Mouse (Mus musculus): ENCODE results near the gene Gm45713. TPM values are rescaled to one million over a fixed set of nuclear protein-coding genes. Genes with fewer than 3 reads are reported as not detected.

Gm45713 gene
- 0.24 TPM in 1 of 2 replicates, not detected in the other for polyA plus RNA-seq (2015; fragmentation: Nextera tagmentation; extraction: Ambion mirVana)

DNA sequence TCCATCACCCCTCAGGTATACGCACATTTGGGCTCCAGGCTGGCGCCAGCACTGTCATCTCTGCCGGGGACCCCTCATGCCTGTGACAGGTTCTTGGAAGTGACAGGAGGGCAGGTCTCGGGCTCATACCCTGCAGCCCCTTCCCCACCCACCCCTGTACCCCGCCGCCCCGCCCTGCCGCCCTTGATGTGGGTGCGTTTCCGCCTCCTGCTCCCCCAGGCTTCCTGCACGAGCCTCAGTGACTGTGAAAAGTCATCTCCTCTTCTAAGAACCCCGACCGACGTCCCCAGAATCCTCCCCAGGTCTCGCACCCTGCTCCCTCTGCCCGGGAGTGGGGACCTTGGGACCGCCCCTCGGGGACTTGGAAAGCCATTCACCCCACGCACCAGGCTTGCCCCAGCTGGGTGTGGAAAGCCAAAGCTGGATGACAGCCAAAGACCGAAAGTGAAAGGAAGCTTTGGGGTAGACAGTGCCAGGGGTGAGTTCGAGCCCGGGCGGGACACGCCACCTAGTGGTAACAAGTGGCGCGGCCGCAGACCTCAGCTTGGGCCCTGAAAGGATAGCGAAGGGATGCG, at the start of gene Gm45713, which contains the start of gene Flt3l:
Gm45713 (minus strand) TSS at position 239 of the 575 bp plus-strand sequence.
Flt3l (minus strand) TSS at position 440 of the 575 bp plus-strand sequence.
- Histone ChIP-seq H3K27me3 (peaks cover 32% of the 10 kb centered on the region), H3K27ac (no peak within 1 kb of the TSS), H3K4me2 (replicated peaks) (peak within 1 kb of the TSS; percentile 65), H3K9ac (replicated peaks) (peak within 1 kb of the TSS; percentile 63; the same call in 1 of the 2 replicates), H3K4me3 (replicated peaks) (peak within 1 kb of the TSS; percentile 41), H3K36me3 (no peaks in the 10 kb centered on the region), H3K4me1 (replicated peaks) (peaks cover 10% of the 10 kb centered on the region), H3K9me3 (no peaks in the 10 kb centered on the region)
- ATAC-seq, result peak; percentile 87
- 5% methylated on average over 29 of the region's 29 CpGs for WGBS

GRCm38 (mm10) chr7:45183672-45184071, 47.6 kb upstream of the Gm45713 start:
- no peak overlapping the region for H3K4me3 ChIP-seq (replicated peaks)
- no peak for ATAC-seq
- no peak overlapping the region for H3K27ac ChIP-seq
- peaks cover 87% of the 10 kb centered on the region for H3K27me3 ChIP-seq
- 65% methylated on average over 7 of the region's 7 CpGs for WGBS
- H3K9ac ChIP-seq (replicated peaks), result no peak overlapping the region
- no peak overlapping the region for H3K4me2 ChIP-seq (replicated peaks)
- H3K9me3 ChIP-seq, result no peaks in the 10 kb centered on the region
- H3K36me3 ChIP-seq, result no peaks in the 10 kb centered on the region
- H3K4me1 ChIP-seq (replicated peaks), result peaks cover 41% of the 10 kb centered on the region

- Histone ChIP-seq H3K9ac (replicated peaks) (peak overlapping the region; percentile 49), H3K4me1 (replicated peaks) (peaks cover 41% of the 10 kb centered on the region), H3K4me2 (replicated peaks) (peak overlapping the region; percentile 55), H3K27ac (no peak overlapping the region), H3K27me3 (peaks cover 94% of the 10 kb centered on the region), H3K36me3 (no peaks in the 10 kb centered on the region), H3K9me3 (no peaks in the 10 kb centered on the region), H3K4me3 (replicated peaks) (peak overlapping the region; percentile 33)
- WGBS, result 14% methylated on average over 11 of the region's 11 CpGs
- ATAC-seq, result peak; percentile 44
Measured at GRCm38 (mm10) chr7:45182606-45183005, 46.6 kb upstream of the Gm45713 start.

- no peaks in the 10 kb centered on the region for H3K9me3 ChIP-seq
- H3K27ac ChIP-seq, result no peak overlapping the region
- peaks cover 98% of the 10 kb centered on the region for H3K27me3 ChIP-seq
- peak; percentile 83 for ATAC-seq
- H3K4me3 ChIP-seq (replicated peaks), result peak overlapping the region; percentile 33
- no peaks in the 10 kb centered on the region for H3K36me3 ChIP-seq
- peak overlapping the region; percentile 49 for H3K9ac ChIP-seq (replicated peaks)
- peaks cover 41% of the 10 kb centered on the region for H3K4me1 ChIP-seq (replicated peaks)
- H3K4me2 ChIP-seq (replicated peaks), result peak overlapping the region; percentile 55
- WGBS, result under 1% methylated on average over 34 of the region's 34 CpGs
Measured at GRCm38 (mm10) chr7:45182199-45182601, 46.2 kb upstream of the Gm45713 start.

DNA sequence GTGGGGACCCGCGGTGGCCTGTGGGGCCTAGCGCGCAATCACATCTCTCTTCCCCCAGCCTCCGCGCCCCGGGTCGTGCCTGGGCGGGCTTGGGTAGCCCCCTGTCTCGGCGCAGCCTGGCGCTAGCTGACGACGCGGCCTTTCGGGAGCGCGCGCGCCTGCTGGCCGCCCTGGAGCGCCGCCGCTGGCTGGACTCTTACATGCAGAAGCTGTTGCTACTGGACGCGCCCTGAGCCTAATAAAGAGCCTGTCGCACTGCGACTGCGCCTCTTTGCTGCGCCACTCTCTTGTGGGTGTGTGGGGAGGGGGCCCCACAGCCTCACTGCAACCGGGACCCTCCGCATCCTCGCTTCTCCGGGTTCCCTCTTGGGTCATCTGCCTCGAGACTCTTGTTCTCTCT, 45.5 kb upstream of the Gm45713 start:
- Histone ChIP-seq H3K27me3 (peaks cover 98% of the 10 kb centered on the region), H3K4me2 (replicated peaks) (peak overlapping the region; percentile 55)
- 4% methylated on average over 35 of the region's 35 CpGs for WGBS

DNA sequence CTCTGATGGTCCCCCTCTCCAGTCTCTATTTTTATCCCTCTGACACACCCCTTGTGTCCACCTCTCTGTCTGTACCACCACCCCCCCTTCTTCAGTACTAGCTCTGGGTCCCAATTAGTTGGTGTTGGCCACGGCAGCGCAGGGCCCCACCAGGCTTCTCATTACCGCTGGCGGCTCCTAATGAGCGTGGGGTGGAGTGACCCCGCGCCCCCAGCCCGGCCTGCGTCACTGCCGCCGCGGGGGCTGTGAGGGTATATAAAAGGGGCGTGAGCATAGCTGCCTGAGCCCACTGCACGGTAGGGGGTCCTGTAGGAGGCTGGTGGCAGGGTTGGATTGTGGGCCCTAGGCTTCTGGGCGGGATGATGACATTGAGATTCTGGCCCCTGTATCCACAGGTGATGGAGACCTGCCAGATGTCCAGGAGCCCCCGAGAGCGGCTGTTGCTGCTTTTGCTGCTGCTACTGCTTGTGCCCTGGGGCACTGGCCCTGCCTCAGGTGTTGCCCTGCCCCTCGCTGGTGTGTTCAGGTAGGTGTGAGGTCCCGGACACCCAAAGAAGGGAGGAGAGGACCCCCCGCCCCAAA, 45.0 kb upstream of the Gm45713 start, which contains the start of gene Pth2:
Pth2 (plus strand) TSS at position 100 of the 582 bp plus-strand sequence.
- ATAC-seq, result no peak
- H3K9ac ChIP-seq (replicated peaks), result no peak within 1 kb of the TSS; the same call in 1 of the 2 replicates

More for the DNA sequence above, 45.5 kb upstream of the Gm45713 start:
- 0 out of 2 replicates have a peak, but pooled peaks have one; percentile 5 for ATAC-seq
- Histone ChIP-seq H3K36me3 (no peaks in the 10 kb centered on the region), H3K9ac (replicated peaks) (no peak overlapping the region; the same call in 1 of the 2 replicates), H3K4me3 (replicated peaks) (peak overlapping the region; percentile 33), H3K9me3 (no peaks in the 10 kb centered on the region), H3K4me1 (replicated peaks) (peaks cover 44% of the 10 kb centered on the region), H3K27ac (no peak overlapping the region)

DNA sequence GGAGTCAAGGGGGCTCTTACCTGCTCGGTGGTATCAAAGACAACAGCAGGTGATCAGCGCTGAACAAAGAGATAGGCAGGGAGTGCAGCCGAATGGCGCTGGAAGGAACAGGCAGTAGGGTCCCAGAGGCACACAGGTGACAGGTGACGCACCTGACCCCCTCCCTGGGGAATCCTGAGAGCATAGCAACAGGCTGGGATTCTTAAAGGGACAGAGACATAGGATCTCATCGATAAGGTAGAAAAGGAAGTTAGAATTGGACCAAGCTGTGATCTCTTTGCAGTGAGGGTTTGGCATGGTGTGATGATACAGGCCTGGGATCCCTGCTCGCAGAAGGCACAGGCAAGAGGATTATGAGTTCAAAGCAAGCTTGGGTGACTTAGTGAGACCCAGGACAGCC, 43.4 kb upstream of the Gm45713 start, which contains the start of gene Gfy:
Gfy (minus strand) TSS at position 101 of the 400 bp plus-strand sequence.
- H3K36me3 ChIP-seq, result no peaks in the 10 kb centered on the region
- ATAC-seq, result no peak
- WGBS, result 21% methylated on average over 7 of the region's 7 CpGs
- H3K27ac ChIP-seq, result no peak within 1 kb of the TSS
- H3K4me3 ChIP-seq (replicated peaks), result no peak within 1 kb of the TSS
- no peaks in the 10 kb centered on the region for H3K9me3 ChIP-seq
- peaks cover 100% of the 10 kb centered on the region for H3K27me3 ChIP-seq
- H3K4me2 ChIP-seq (replicated peaks), result no peak within 1 kb of the TSS
- peaks cover 40% of the 10 kb centered on the region for H3K4me1 ChIP-seq (replicated peaks)
- no peak within 1 kb of the TSS for H3K9ac ChIP-seq (replicated peaks)

More for the DNA sequence above, 45.0 kb upstream of the Gm45713 start, which contains the start of gene Pth2:
- 21% methylated on average over 20 of the region's 20 CpGs for WGBS
- Histone ChIP-seq H3K4me3 (replicated peaks) (peak within 1 kb of the TSS; percentile 33), H3K36me3 (no peaks in the 10 kb centered on the region), H3K27ac (no peak within 1 kb of the TSS), H3K4me1 (replicated peaks) (peaks cover 45% of the 10 kb centered on the region), H3K4me2 (replicated peaks) (peak within 1 kb of the TSS; percentile 55), H3K27me3 (peaks cover 98% of the 10 kb centered on the region), H3K9me3 (no peaks in the 10 kb centered on the region)

DNA sequence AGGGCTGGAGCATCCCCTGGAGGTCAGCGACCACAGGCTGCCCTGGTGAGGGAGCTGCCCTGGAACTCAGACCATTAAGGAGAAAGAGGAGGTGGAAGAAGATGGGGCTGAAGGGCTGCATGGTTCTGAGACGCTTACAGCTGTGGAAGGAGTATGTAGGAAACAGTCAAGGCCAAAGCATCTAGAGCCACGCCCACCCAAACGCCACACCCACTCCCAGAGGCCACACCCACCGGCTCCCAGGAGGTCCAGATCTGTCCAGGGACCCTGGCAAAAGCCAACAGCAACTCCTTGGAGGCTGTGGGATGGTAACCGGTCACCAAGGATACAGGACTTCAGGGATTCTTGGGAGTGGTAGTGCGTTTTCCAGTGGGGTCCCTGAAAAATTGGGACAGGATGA, 42.5 kb upstream of the Gm45713 start:
- Histone ChIP-seq H3K9me3 (no peaks in the 10 kb centered on the region), H3K4me3 (replicated peaks) (no peak overlapping the region), H3K4me2 (replicated peaks) (no peak overlapping the region), H3K36me3 (no peaks in the 10 kb centered on the region), H3K9ac (replicated peaks) (no peak overlapping the region), H3K27me3 (peaks cover 99% of the 10 kb centered on the region), H3K4me1 (replicated peaks) (peaks cover 39% of the 10 kb centered on the region), H3K27ac (no peak overlapping the region)
- WGBS, result 16% methylated on average over 7 of the region's 7 CpGs
- ATAC-seq, result no peak

- Histone ChIP-seq H3K27ac (no peak overlapping the region), H3K27me3 (peaks cover 87% of the 10 kb centered on the region), H3K9ac (replicated peaks) (no peak overlapping the region), H3K4me2 (replicated peaks) (peak overlapping the region; percentile 28), H3K36me3 (no peaks in the 10 kb centered on the region), H3K4me3 (replicated peaks) (peak overlapping the region; percentile 13), H3K4me1 (replicated peaks) (peaks cover 26% of the 10 kb centered on the region), H3K9me3 (no peaks in the 10 kb centered on the region)
- ATAC-seq, result no peak
- WGBS, result 2% methylated on average over 31 of the region's 31 CpGs
Measured at GRCm38 (mm10) chr7:45176356-45176755, 40.3 kb upstream of the Gm45713 start.

- 0 out of 2 replicates have a peak, but pooled peaks have one; percentile 20 for ATAC-seq
Measured at GRCm38 (mm10) chr7:45175929-45176328, 39.9 kb upstream of the Gm45713 start.

DNA sequence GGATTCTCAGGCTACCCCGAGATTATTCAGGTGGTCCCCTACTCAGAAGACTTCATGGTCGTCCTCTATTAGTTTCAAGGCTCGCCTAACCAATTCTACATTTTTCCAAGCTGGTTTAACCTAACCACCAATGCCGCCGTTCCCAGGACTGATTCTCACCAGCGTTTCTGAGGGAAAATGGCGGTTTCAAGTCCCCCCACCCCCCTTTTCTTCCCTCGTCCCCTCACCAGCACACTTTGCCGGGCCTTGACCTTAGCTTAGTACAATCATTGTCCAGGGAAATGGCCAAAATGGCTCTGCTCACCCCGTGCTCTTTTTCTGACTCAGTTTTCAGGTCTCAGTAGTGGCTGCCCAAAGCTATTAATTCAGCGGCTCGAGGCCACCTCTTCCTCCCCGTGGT, 39.4 kb upstream of the Gm45713 start:
- H3K27ac ChIP-seq, result no peak overlapping the region
- no peak overlapping the region for H3K9ac ChIP-seq (replicated peaks)
- no peak for ATAC-seq
- 2% methylated on average over 13 of the region's 13 CpGs for WGBS
- peaks cover 83% of the 10 kb centered on the region for H3K27me3 ChIP-seq
- no peaks in the 10 kb centered on the region for H3K9me3 ChIP-seq
- H3K36me3 ChIP-seq, result no peaks in the 10 kb centered on the region
- peaks cover 20% of the 10 kb centered on the region for H3K4me1 ChIP-seq (replicated peaks)
- no peak overlapping the region for H3K4me2 ChIP-seq (replicated peaks)
- H3K4me3 ChIP-seq (replicated peaks), result no peak overlapping the region

More at GRCm38 (mm10) chr7:45175929-45176328, 39.9 kb upstream of the Gm45713 start:
- H3K4me1 ChIP-seq (replicated peaks), result peaks cover 22% of the 10 kb centered on the region
- no peak overlapping the region for H3K27ac ChIP-seq
- 3% methylated on average over 23 of the region's 23 CpGs for WGBS
- peak overlapping the region; percentile 28 for H3K4me2 ChIP-seq (replicated peaks)
- no peak overlapping the region for H3K9ac ChIP-seq (replicated peaks)
- no peaks in the 10 kb centered on the region for H3K36me3 ChIP-seq
- H3K27me3 ChIP-seq, result peaks cover 83% of the 10 kb centered on the region
- no peaks in the 10 kb centered on the region for H3K9me3 ChIP-seq
- peak overlapping the region; percentile 13 for H3K4me3 ChIP-seq (replicated peaks)
